Mouse (Mus musculus): ENCODE data around the gene Stambpl1.

Gene Stambpl1

DNA sequence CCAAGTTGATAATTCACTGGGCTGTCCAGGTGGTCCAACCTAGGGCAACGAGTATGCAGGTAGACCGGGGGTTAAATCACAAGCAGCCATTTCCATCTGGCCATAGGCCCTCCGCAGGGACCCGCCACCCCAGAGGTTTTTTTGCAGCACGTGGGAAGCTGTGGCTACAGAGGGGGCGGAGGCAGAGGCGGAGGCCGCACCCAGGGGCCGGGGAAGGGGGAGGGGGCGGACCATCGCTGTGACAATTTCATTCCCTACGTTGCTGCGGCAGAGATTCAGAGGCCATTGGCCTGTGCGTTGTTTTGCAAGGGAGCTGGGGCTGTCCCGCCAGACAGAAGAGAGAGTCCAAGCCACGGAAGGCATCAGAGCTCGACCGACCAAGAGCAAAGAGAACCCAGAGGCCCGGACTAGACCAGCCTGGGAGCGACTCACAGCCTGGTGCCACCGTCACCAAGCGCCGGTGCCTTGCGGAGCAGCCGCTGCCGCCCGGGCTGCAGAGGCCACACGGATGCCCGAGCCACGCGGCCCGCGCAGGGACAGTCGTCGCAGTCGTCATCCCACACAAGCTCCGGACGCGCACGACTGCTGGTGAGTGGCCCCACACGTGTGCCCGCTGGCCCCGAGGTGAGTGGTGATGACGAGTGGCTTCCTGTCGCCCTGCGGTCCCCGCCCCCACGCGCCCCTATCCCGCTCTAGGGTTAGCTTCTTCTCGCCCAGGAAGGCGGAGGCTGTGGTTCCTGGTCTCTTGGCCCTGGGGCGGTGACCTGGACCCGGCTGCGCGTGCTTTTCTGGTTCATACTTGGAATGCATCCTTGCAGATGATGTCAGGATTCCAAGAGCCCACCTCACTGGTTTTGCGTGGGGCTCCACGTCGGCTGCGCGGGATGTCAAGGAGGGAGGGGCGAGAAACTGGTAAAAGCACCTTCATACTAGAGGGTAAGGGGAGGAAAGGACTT lies at the start of gene Stambpl1:
Stambpl1 (plus strand) TSS at position 222 of the 956 bp plus-strand sequence.
- peak; percentile 57 for DNase-seq (ENCODE audit: low spot score)

DNA sequence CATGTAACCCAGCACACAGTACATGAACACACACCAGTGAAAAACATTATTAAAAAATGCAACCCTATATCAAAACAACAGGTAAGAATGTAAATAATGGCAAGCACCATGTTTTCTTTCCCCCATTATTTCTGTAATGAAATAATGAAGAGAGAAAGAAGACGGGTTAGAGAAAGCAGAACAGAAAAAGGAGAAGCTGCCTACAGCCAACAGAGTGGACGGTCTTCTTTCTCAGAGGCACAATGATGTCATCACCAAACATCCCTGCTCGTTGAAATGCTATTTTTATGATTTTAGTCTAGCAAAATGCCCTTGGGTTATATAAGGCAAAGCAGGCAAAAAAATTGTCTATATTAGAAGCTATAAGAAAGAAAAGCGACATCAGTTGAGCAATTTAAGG lies 43.6 kb upstream of the Stambpl1 start:
- DNase-seq (ENCODE audit: low spot score) = no peak

DNA sequence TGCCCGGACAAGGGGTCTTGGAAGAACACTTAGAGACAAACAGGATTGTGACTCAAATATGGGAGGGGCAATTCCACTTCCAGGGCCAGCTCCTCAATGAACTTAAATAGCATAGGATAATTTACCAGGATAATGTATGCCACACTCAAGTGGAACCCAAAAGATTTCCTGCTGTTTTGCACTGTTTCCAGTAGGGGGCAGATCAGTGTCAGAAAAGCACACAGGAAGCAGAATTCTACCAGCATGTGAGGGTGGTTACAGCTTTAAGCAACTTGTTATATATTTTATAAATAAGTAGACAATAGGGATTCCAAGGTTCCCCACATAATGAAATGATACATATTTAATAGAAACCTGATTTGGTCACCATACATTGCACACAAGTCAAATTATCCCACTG lies 40.1 kb upstream of the Stambpl1 start:
- no peak for DNase-seq (ENCODE audit: low spot score)

DNA sequence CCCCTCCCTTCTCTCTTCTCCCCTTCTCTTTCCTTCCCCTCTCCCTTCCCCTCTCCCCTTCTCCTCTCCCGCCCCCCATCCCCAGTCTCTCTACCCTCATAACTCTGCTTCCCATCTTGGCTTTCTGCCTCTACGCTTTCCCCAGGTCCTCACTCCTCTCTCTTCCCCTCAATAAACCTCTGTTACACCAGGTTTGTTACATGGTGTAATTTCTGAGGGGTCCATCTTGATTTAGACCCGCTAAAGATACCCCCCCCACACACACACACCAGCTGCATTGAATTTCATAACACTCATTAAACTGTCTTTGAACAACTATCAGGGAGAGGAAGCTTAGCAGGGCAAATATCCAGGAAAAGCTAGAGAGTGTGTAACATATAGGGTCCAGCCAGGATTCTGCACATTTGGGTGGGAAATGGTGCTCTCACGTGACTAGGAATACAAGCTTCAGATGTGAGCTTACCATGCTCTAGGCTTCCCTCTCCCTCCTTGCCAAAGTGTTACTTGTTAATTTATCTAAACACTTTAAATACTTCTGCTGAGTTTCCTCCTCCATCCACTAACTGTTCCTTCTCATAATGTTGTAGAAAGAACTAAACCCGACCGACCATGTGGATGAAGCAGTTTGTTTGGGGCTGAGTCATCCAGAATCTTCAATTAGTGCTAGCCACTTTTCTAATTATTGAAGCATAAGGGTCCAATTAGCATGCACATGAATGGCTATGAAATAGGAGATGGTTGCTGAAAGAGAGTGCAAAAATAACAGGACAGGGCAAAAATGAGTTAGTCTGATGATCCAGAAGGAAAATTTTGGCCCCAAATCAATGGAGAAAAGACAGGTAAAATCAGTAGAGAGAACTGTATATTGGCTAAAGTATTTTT lies 38.5 kb upstream of the Stambpl1 start:
- DNase-seq (ENCODE audit: low spot score) = no peak

DNA sequence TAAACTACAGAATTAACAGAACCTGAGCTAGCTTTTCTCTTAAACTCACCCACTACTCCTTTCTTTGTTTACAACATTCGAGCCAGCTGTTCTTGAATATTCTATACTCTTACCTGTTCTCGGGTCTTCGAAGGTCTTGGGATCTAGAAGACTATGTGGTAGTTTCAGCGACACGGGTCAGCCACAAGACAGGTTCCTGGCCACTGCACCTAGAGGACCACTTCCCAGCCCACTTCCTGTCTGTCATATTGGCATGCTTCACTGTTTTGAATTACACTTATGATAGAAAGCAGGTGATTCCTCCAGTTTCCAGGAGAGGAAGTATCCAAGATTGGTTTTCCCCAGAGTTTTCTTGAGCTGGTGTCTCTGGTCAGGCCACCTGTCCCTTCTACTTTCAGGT lies 29.3 kb upstream of the Stambpl1 start:
- no peak for DNase-seq (ENCODE audit: low spot score)

DNA sequence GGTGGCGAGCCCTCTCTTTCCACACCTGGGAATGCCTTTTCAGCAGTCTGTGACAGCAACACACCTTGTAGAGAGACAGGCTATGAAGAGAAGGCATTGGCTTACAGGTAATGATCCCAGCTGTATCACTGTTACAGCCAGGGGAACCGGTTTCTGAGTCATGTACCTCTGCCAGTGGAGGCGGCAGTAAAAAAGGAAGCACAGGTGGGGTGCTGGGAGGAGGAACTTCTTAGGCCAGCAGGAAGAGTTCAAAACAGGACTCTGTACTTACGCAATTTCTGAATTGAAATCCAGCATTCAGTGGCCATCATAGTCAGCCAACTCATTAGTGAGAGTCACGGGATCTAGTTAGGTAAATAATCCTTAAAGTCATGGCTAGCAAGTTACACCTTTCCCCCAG lies 26.1 kb upstream of the Stambpl1 start, which contains the start of gene Ankrd22:
Ankrd22 (minus strand) TSS at position 163 of the 400 bp plus-strand sequence.
- no peak for DNase-seq (ENCODE audit: low spot score)

DNA sequence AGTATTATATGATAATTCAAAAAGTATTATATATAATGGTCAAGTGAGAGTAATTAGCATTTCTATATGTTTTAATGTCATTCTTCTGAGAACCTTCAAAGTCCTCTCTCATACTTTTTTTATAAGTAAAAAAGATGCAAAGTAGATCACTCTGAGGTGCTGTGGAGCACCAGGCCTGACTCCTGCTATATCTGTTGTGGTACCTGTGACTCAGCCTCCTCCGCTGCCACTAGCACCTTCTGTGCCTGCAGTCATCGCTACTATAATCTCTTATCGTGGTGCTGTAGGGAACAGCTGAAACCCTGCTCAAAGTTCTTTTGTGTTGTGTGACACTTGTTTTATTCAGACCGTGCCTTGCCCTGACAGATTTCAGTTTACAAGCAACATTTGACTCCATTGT lies 25.6 kb upstream of the Stambpl1 start:
- no peak for DNase-seq (ENCODE audit: low spot score)

DNA sequence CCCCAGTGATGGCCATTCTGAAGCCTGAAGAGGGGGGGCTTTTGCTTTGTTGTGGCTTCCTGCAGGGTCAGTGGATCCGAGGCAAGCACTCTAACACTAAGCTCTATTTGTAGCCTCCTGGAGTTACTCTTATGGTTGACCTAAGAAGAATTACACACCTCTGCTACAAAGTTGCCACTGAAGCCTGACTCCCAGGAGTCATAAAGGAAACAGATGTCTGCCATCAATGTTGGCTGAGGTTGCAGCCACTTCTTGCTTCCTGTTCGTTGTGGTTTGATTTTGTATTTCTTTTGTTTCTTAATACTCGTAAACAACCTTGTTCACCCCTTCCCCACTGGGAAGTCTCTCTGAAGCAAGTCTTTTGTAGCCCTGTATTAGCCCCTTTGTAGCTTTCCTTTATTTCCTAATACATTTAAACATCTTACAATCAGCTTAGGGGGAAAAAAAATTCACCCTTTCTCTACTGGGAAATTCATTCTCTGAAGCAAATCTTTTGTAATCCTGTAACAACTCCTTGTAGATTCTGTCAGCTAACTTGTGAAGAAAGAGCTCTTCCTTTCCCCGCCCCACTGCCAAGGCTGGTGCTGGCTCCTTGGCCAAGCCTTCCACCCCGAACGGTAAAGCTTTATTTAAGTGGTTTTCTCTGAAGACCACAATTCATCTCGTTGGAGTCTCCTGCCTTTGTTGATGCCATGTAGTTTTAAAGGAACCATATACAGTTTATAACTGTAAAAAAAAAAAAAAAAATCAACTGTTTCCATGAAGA lies 23.9 kb upstream of the Stambpl1 start:
- no peak for DNase-seq (ENCODE audit: low spot score)

DNA sequence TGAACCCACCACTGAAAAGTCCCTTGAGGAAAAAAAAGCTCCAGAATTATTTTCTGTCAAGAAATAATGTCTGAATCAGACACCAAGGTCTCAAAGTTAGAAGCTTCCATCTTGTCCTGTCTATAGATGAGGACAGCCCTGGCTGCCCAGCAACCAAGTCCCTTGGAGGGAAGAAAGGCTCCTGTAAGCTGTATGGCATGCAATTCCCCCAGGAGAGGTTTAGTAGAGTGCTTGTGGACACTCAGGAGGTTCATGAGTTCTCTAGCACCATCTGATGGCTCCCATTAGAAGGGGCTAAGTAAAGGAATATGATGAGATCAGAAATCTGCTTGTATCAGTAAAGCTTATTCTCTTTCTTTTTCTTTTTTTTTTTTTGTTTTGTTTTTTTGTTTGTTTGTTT lies 22.9 kb upstream of the Stambpl1 start:
- DNase-seq (ENCODE audit: low spot score) = no peak

DNA sequence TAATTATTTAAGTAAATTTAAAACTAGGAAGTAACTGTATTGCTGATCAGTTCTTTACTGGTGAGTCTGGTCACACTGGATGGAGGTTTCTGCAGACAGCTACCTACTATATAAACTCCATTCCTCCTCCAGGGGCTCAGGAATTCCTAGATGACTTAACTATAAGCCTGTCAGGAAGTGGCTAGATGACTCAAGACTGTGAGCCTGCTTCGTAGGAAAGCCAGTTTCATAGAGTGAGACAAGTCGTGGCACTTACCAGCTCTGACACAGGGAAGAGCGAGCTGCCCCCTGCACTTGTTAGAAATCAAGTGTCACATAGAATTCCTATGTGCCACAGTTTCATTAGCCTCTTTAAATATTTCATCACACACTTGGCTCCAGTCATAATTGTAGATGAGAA lies 20.9 kb upstream of the Stambpl1 start:
- DNase-seq (ENCODE audit: low spot score) = no peak

DNA sequence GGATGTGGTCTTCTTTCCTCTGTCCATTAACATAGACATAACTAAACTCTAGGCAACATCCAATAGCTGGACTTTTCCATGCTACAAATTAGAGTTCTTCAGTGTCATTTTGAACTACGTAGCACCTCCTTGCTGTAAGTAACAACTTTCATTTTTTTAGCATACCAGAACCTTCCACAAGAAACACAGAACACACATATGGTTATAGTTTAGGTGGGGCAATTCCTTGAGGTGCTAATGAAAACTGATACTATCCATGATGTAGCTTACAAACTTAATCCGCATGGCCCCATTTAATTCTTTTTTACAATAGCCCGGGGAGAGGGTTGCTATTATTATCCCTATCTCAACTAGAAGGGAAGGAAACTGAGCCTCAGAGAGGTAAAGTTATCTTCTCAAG lies 18.0 kb upstream of the Stambpl1 start:
- DNase-seq (ENCODE audit: low spot score) = no peak

DNA sequence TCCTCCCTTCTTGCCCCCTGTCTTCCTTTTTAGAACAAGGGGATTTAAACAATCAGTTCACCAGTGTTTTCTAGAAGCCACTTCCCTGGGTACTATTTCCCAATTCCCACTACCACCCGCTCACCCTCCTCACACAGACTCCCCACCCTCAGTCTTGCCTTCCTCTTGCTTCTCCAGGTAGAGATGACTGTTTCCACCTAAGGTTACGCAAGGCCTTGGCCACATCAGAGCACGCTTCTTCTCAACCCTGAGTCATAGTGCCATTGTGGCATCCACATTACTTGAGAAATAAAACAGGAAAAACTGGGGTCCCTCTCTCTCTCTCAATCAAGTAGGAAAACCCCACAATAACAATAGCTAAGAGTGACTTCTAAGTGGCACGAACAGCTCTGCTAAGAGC lies 12.9 kb upstream of the Stambpl1 start:
- DNase-seq (ENCODE audit: low spot score) = no peak

DNA sequence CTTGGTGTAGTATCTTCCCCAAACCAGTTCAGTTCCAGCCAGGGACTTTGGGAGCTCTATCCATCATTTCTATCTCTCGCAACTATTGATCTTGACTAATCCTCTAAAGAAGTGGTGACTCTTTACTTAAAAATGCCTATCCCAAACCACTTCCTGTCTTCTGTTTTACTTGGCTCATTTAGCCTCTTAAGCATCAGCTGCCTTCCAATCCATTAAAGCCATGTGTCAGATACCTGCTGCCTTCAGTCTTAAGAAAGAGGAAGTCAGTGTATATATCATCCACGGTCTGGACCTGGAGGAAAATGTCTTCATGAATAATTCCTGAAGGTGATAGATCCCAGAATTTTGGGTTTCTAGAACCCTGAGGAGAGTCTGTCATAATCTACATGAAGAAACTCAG lies 11.7 kb upstream of the Stambpl1 start:
- DNase-seq (ENCODE audit: low spot score) = no peak

DNA sequence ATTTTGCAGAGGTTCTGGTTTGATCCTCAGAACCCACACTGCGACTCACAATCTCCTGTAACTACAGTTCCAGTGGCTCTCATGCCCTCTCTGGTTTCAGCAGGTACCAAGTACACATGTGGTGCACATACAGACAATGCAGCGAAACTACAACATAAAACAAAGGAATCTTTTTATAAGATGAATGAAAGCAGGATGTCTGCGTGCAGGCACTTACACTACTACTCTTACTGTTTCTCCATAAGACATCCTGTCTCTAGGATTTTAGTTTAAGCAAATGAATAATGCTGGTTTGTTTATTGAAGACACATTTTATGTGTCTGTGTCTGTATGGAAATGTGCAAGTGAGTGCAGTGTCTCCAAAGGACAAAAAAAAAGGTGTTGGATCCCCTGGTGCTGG lies 10.8 kb upstream of the Stambpl1 start:
- no peak for DNase-seq (ENCODE audit: low spot score)

DNA sequence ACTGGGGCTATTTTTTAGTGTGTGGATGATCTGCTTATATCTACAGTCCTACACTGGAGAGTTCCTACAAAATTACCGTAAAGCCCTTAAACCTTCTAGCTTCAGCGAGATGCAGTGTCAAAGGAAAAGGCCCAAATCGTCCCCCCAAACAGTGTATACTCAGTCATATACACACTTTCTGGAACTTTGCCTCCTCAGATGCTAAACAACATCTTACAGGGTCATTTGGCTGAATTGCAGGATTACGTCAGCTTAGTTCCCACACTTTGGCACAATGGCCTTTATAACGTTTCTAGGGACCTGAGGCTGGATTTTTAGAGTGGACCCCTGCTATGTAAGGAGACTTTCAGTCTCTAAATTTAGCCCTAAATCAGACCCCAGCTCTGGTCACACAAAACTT lies 9.5 kb upstream of the Stambpl1 start:
- no peak for DNase-seq (ENCODE audit: low spot score)

DNA sequence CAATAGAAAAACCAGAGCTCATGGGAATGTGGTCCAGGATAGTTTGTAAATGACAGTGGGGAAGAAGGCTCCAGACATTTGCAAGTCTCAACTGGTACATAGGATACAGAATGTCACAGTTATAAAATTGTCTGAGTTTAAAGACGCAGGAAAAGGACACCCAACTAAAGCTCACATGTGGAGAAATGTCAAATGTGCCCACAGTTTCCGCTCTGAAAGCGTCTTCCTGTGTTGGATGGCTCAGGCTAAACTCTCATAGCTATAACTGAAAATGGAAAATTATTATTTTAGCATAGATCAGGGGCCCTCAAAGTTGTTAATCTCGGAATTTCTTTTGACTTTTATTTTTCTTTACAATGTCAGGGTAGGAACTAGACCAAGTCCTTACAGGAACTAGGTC lies 5.2 kb upstream of the Stambpl1 start:
- DNase-seq (ENCODE audit: low spot score) = no peak

DNA sequence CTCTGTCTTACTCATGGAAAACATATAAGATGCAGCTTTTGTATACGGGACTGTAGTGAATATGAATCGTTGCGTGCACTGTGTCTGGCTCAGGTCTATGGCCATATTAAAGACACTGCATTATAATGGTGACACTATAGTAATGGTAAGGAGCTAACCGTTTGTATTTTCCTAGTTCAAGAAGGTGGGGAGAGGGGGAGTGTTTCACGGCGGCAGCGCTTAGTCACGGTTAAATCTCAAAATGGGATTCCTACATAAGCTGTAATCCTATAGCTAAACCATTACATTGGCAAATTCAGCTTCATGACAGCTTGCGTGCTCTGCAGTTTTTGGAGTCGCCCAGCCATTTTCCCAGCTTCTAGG lies 403 bp upstream of the Stambpl1 start:
- DNase-seq (ENCODE audit: low spot score) = peak; percentile 28

DNA sequence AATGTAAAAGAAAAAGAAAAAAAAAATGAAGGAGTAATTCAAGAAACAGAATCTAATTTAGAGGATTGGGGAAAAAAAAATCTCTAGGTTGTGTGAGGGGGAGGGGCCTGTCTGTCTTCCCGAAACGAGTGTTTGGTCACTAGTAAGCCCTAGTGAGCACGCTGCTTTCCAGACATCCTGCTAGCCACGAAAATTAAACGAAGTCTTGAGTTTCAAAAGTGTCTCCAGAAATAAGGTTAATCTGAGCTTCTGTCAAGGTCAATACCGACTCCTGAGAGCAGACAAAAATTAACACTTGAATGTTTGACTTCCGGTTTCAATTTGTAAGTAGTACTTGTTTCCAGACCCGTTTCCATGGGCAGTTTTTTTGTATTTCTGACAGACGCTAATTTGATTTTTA lies 1.1 kb downstream of the Stambpl1 start:
- DNase-seq (ENCODE audit: low spot score) = peak; percentile 26

DNA sequence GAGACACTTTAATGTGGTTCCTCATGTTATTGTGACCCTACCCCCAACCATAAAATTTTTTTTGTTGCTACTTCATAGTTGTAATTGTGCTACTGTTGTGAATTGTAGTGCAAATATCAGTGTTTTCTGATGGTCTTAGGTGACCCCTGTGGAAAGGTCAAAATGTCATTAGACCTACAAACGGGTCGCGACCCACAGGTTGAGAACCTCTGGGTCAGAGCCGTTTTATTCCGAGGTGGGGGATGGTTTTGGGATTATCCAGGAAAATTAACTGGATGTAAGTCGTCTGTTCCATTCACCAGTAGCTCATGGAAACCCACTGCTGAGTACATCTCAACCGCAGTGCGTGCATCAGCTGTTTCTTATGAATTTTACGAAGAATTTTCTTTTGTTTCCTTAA lies 1.7 kb downstream of the Stambpl1 start:
- DNase-seq (ENCODE audit: low spot score) = no peak

DNA sequence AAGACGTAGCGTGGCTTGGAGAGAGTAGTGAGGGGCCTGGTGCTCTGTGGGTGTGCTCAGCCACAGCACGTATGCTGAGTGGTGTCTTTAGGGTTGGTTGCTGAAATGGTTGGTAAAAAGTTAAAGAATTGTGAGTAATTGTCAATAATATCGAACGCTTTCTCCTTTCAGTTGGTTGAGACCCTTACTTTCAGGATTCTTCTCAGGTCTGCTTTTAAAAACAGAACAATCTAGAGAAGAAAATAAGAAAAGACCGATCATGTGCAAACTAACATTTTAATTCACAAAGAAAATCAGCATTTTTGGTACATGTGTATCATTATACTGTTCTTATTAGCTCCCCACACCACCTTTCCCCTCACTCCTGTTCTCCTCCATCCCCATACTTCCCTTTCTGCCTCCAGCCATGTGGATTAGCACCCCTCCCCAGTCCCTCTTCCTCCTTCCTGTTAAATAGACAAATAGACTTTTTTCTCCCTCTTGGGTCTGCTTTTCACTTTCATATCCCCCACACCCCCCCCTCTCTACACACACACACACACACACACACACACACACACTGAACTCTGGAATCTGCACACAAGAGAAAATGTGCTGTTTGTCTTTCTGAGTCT lies 2.2 kb downstream of the Stambpl1 start:
- no peak for DNase-seq (ENCODE audit: low spot score)

DNA sequence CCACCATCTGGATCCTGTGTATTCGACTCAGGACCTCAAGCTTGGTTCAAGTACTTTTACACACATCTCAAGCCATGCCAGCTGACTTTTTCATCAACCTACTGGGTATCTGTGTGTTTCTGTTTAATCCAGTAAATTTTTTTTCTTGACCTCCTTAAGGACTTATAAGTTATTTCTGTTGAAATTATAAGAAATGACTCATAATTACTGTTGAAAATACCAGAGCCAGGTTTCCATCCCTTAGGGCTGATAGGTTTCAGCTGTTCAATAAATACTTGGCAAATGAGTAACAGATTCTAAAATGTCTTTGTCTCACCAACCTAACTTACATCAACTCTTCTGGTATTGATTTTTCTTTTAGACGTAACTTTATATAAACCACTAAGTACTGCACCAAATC lies 3.0 kb downstream of the Stambpl1 start:
- DNase-seq (ENCODE audit: low spot score) = no peak

DNA sequence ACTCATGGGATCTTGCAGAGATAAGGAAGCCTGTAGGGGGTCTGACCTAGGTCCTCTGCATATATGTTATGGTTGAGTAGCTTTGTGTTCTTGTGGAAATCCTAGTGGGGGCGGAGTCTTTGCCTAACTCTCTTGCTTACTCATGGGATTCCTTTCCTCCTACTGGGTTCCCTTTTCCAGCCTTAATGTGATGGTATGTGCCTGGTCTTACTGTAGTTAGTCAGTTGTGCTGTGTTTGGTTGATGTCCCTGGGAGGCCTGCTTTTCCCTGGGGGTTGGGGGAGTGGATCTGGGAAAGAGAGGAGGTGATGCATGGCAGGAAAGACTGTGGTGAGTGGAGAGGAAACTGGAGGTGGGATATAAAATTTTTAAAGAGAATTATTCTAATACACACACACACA lies 6.0 kb downstream of the Stambpl1 start:
- DNase-seq (ENCODE audit: low spot score) = no peak

Measured in left cerebral cortex, adult 11 months (tissue).